Mouse (Mus musculus) c-Kit-positive CD71-positive TER-119-positive erythroid progenitor cells, embryonic 14.5 days (primary cell): ENCODE measurements around the gene Apobec1.
"Not testable (repeated sequence)": the region's sequence is repeated elsewhere in the genome, so short reads cannot be mapped to it uniquely, and the experiment has no call there.

Experiments used
- DNase-seq: peaks from one replicate; pipeline ENCODE4 v3.0.0-alpha.2; 2013; ENCODE audit warnings: low spot score

Gene Apobec1

GRCm38 (mm10) chr6:122604260-122604659, 2.0 kb upstream of the Apobec1 start:
- DNase-seq, result no peak

DNA sequence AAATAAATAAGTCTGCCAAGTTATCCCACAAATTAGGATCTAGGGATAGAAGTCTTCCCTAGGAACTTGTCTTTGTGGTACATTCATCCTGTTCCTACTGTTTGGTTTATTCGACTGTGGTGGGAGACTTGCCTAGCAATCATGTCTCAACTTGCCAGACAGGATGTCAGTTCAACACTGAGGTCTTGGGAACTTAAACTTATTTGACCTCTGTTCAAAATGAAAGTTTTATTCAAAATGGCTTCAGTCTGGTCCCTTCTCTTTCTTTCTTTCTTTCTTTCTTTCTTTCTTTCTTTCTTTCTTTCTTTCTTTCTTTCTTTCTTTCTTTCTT, 713 bp upstream of the Apobec1 start:
- DNase-seq, result no peak

- DNase-seq, result no peak
Observed at GRCm38 (mm10) chr6:122601615-122602014, 629 bp downstream of the Apobec1 start.

DNA sequence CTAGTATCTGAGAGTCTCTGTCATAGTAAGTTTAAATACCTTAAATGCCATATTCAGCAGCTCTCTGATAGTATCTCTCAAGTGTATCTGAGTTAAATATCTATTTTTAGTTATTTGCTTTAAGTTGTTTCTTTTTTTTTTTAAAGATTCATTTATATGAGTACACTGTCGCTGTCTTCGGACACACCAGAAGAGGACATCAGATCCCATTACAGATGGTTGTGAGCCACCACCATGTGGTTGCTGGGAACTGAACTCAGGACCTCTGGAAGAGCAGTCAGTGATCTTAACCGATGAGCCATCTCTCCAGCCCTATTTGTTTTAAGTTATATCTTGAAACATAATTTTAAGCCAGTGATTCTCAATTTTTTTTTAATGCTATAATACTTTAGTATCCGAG, 1.2 kb downstream of the Apobec1 start:
- DNase-seq, result no peak

GRCm38 (mm10) chr6:122600066-122600646, 2.1 kb downstream of the Apobec1 start:
- no peak for DNase-seq

- no peak for DNase-seq
Observed at GRCm38 (mm10) chr6:122599054-122599737, 3.0 kb downstream of the Apobec1 start.

GRCm38 (mm10) chr6:122598436-122598835, 3.8 kb downstream of the Apobec1 start:
- DNase-seq, result no peak

DNA sequence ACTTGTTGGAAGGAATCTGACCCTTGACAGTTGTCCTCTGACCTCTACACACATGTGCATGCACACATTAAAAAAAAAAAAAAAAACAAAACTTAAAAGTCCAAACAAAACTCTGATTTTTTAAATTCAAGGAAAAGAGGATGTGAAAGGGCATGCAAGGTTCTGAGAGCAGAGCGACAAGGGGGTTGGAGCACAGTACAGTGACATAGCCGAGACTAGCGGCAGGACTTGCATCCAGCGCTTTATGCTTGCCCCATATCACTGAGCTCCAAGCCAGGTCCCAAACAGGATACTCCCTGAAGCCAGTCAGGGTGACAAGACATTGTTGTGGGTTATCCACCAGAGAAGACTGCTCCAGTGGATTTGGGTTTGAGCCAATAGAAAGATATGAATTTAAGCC, 4.2 kb downstream of the Apobec1 start:
- no peak for DNase-seq

- DNase-seq, result no peak
Observed at GRCm38 (mm10) chr6:122596608-122597007, 5.6 kb downstream of the Apobec1 start.

DNA sequence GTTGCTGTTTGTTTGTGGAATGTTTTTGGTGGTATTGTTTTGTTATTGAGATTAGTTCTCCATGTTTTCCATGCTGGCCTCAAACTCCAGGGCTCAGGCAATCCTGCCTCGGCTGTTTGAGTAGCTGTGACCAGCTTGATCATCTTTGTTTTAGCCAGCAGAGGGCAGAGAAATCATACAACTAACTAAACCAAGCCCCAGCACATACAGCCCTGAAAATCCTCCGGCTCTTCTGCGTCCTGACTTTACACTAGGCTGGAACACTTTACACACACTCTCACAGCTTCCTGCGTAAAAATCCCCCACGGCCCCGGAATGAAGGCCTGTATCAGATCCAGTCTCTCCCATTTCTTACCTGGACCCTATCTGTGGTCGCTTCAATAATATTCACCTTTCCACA, 6.6 kb downstream of the Apobec1 start:
- DNase-seq, result no peak

DNA sequence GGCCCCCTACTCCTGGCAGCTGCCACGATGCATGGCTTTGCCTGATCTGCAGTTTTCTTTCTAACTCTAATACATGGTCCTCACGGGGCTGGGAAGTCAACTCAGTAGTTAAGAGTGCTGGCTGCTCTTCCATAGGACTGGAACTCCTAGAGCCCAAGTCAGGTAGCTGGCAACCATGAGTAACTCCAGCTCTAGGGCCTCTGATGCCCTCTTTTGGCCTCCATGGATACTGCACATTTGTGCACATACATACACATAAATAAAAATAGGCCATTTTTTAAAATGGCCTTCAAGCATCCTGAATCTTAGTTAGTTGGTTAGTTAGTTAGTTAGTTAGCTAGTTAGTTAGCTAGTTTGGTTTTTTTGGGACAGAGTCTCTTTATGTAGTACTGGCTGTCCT, 9.3 kb downstream of the Apobec1 start:
- DNase-seq, result no peak

DNA sequence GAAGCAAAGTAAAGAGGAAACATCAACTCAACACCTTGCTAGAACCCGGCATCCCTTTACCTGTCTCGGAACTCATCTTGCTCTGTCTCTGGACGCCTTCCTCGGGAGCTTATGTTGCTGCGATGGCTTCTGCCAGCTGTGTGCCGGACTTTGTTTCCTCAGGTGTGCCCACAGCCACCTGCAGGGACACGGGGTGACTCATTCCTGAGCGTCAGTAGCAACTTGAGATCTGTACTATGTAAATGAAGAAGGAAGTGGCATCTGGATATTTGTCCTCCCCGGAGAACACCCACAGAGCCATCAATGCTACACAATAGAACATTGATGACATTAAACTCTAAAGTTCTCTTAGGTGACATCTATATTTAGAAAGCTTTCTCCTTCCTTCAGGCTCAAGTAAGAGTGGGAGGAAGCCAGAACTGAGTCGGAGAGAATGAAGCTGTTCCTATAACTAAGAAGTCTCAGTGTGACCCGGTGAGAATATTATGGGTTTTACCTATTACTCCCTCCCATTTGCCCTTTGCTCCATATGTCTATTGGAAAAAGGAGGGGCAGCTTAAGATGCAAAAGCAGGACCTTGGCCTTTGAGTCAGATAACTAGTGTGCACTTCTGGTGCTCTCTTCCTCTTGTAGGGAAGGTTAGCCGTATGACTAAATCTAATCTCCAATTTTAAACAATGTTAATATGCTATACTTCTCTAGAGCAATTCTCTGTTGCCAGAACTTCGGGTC, 11.1 kb downstream of the Apobec1 start:
- DNase-seq, result no peak

GRCm38 (mm10) chr6:122579086-122579485, 23.2 kb downstream of the Apobec1 start:
- no peak for DNase-seq

DNA sequence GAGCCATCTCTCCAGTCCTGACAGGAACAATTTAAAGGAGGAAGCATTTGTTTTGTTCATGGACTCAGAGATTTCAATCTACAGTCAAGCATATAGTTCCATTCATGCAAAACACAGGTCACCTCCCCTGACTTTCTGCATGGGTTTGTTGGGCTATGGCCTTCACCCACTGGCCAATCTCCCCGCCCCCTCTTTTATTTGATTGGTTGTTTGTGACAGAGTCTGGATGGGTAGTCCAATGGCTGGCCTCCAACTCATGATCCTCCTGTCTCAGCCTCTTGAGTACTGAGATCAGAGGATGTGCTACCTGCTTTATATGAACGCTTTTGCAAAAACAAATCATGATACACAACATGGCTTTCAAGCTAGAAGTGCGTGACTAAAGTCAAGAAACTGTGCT, 25.2 kb downstream of the Apobec1 start:
- no peak for DNase-seq

GRCm38 (mm10) chr6:122575037-122575436, 27.2 kb downstream of the Apobec1 start:
- DNase-seq, result not testable (repeated sequence)

GRCm38 (mm10) chr6:122571617-122571959, 30.7 kb downstream of the Apobec1 start:
- no peak for DNase-seq

GRCm38 (mm10) chr6:122570695-122571616, 31.3 kb downstream of the Apobec1 start:
- no peak for DNase-seq

- no peak for DNase-seq
Observed at GRCm38 (mm10) chr6:122569762-122570161, 32.5 kb downstream of the Apobec1 start.

DNA sequence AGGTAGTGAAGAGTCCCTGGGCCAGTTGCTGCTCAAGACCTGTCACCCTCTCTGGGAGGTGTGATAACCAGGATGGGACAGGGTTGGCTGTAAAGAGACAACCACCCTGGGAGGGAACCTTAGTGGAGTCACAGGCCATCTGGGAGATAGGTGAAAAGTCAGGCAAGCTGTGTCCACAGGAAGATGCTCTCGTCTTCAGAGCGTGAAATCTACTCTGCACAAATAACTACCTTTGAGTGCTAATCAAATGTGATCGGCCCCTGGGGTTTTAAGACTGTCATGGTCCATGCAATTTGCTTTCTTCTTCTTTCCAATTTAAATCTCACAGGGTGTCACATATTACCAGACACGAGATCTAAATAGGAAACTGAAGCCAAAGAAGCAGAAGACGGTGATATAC, 33.1 kb downstream of the Apobec1 start:
- no peak for DNase-seq

DNA sequence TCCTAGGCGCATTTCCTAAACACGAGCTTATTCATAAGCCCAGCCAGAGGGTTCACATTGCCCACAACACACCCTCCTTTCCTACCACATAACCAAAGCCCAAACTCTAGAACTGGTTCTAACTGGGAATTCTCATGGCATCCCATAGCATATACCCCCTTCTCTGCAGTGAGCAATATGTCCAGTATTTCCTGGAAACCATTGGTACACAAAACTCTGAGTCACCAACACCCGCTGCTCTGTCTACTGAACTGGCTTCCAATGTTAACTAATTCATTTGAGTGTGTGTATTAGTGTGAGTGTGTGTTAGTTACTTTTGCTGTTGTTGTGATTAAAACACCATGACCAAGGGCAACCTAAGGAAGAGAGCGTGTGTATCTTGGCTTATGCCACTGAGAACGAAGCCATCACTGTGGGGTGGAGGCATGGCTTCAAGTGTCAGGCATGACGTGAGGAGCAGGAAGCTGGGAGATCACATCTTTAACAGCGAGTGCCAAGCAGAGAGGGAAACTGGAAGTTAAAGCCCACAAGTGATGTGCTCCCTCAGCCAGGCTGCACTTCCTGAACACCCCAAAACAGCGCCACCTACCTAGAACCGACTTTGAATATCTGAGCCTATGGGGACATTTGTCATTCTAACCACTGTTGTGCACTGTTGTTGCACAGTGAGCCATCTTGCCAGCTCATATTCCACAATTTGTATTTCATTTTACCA, 37.0 kb downstream of the Apobec1 start:
- DNase-seq, result no peak

DNA sequence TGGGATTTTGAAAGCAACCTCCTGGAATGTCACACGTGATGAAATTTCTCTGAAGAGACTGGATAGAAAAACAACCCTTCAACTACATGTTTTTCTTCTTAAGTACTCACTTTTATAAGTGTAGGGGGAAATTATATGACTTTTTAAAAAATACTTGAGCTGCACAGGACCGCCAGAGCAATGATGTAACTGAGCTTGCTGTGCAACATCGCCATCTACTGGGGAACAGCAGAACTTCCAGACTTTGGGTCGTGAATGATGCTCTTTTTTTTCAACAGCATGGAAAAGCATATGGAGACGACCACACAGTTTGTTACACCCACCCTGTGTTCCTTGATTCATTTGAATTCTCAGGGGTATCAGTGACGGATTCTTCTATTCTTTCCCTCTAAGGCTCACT, 39.8 kb downstream of the Apobec1 start:
- DNase-seq, result peak; percentile 58

DNA sequence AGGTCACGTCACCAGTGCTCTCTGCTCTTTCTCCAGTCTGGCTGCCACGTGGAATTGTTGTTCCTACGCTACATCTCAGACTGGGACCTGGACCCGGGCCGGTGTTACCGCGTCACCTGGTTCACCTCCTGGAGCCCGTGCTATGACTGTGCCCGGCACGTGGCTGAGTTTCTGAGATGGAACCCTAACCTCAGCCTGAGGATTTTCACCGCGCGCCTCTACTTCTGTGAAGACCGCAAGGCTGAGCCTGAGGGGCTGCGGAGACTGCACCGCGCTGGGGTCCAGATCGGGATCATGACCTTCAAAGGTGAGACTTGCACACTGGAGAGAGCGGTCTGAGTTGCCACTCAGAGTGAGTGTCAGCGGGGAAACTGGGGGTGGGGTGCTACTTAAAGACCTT, 41.2 kb downstream of the Apobec1 start:
- DNase-seq, result no peak
